Mouse (Mus musculus) hindbrain, embryonic 11.5 days (tissue): ENCODE data around the gene Bicral. TPM values are rescaled to one million over a fixed set of nuclear protein-coding genes. Genes with fewer than 3 reads are reported as not detected.

Experiments used
- ATAC-seq: fragments of 200-750 bp; cut with Nextera tagmentation; 2 replicates; pipeline ENCODE4 v1.8.0; 2017; ENCODE audit warnings: mild to moderate bottlenecking, moderate TSS enrichment, moderate library complexity; ENCODE audit not compliant: low FRiP score
- DNase-seq: peaks from one replicate; pipeline ENCODE4 v3.0.0-alpha.2; 2015; ENCODE audit warnings: low spot score
- H3K27ac ChIP-seq: fragments of 300-500 bp; sonication (generic); 2 replicates; pipeline ENCODE4 v1.5.1; 2014; ENCODE audit warnings: mild to moderate bottlenecking, low read depth, low read length
- H3K27me3 ChIP-seq: fragments of 300-500 bp; sonication (generic); 2 replicates; pipeline ENCODE4 v1.6.1; 2014; ENCODE audit warnings: mild to moderate bottlenecking, low read length, moderate library complexity, mixed read lengths; ENCODE audit not compliant: control insufficient read depth, insufficient read depth
- H3K36me3 ChIP-seq: fragments of 300-500 bp; sonication (generic); 2 replicates; pipeline ENCODE4 v1.6.1; 2014; ENCODE audit warnings: mild to moderate bottlenecking, low read length, moderate library complexity, mixed read lengths; ENCODE audit not compliant: control insufficient read depth, insufficient read depth
- H3K4me1 ChIP-seq: fragments of 300-500 bp; sonication (generic); replicated peaks from 2 replicates; pipeline ENCODE4 v1.6.1; 2014; ENCODE audit warnings: low read length, mixed read lengths; ENCODE audit not compliant: control insufficient read depth, insufficient read depth
- H3K4me2 ChIP-seq: fragments of 300-500 bp; sonication (generic); replicated peaks from 2 replicates; pipeline ENCODE4 v1.6.1; 2014; ENCODE audit warnings: mild to moderate bottlenecking, low read depth, low read length
- H3K4me3 ChIP-seq: fragments of 300-500 bp; sonication (generic); 2 replicates; pipeline ENCODE4 v1.5.1; 2014; ENCODE audit warnings: low read depth, low read length
- H3K9ac ChIP-seq: fragments of 300-500 bp; sonication (generic); 2 replicates; pipeline ENCODE4 v1.6.1; 2014; ENCODE audit warnings: low read depth, low read length
- H3K9me3 ChIP-seq: fragments of 300-500 bp; sonication (generic); 2 replicates; pipeline ENCODE4 v1.6.1; 2016; ENCODE audit warnings: low read length; ENCODE audit not compliant: control insufficient read depth
- WGBS: fragments of 180-500 bp; shearing (Covaris S2); extraction: QIAGEN DNeasy Blood & Tissue Kit; methylation state at CpG from one replicate; pipeline ENCODE4 v1.1.7; 2014; 5-methylcytosine and 5-hydroxymethylcytosine counted together
- polyA plus RNA-seq: library from polyadenylated mRNA; unstranded; fragments of >200 nt; fragmentation: Nextera tagmentation; extraction: Ambion mirVana; gene quantifications from 2 replicates; pipeline ENCODE4 v1.2.1, GENCODE M21; 2014

Bicral gene
- polyA plus RNA-seq, 1 experiment from 2014 or later = 5.5 TPM

- 96% methylated on average over 8 of the region's 8 CpGs for WGBS
- H3K36me3 ChIP-seq = no peaks in the 10 kb centered on the region
- no peak overlapping the region for H3K4me3 ChIP-seq
- H3K9ac ChIP-seq = no peak overlapping the region
- no peaks in the 10 kb centered on the region for H3K4me1 ChIP-seq
- no peaks in the 10 kb centered on the region for H3K27me3 ChIP-seq
- ATAC-seq = no peak
- no peak for DNase-seq
- no peaks in the 10 kb centered on the region for H3K9me3 ChIP-seq
- H3K27ac ChIP-seq = no peak overlapping the region
- H3K4me2 ChIP-seq = no peak overlapping the region
Measured at GRCm38 (mm10) chr17:46823091-46823490, 35.2 kb downstream of the Bicral start.

- Histone ChIP-seq H3K27me3 (no peaks in the 10 kb centered on the region), H3K27ac (no peak overlapping the region), H3K9me3 (no peaks in the 10 kb centered on the region), H3K4me1 (no peaks in the 10 kb centered on the region), H3K36me3 (no peaks in the 10 kb centered on the region), H3K4me3 (no peak overlapping the region), H3K9ac (no peak overlapping the region), H3K4me2 (no peak overlapping the region)
- 93% methylated on average over 7 of the region's 7 CpGs for WGBS
- DNase-seq (no peak), ATAC-seq (no peak)
Measured at GRCm38 (mm10) chr17:46820628-46821027, 37.7 kb downstream of the Bicral start.

GRCm38 (mm10) chr17:46817734-46818158 is 40.5 kb downstream of the Bicral start:
- Histone ChIP-seq H3K4me1 (no peaks in the 10 kb centered on the region), H3K27me3 (no peaks in the 10 kb centered on the region), H3K4me2 (no peak overlapping the region), H3K9ac (no peak overlapping the region), H3K27ac (no peak overlapping the region), H3K4me3 (no peak overlapping the region), H3K36me3 (no peaks in the 10 kb centered on the region), H3K9me3 (no peaks in the 10 kb centered on the region)
- WGBS = 87% methylated on average over 12 of the region's 12 CpGs
- DNase-seq = no peak
- ATAC-seq = no peak

- DNase-seq (no peak), ATAC-seq (no peak)
- Histone ChIP-seq H3K4me1 (no peaks in the 10 kb centered on the region), H3K4me2 (no peak overlapping the region), H3K4me3 (no peak overlapping the region), H3K27me3 (no peaks in the 10 kb centered on the region), H3K9ac (no peak overlapping the region), H3K27ac (no peak overlapping the region), H3K9me3 (no peaks in the 10 kb centered on the region), H3K36me3 (no peaks in the 10 kb centered on the region)
- WGBS = 76% methylated on average over 13 of the region's 13 CpGs
Measured at GRCm38 (mm10) chr17:46816306-46816705, 42.0 kb downstream of the Bicral start.

- 88% methylated on average over 6 of the region's 6 CpGs for WGBS
- Histone ChIP-seq H3K27me3 (no peaks in the 10 kb centered on the region), H3K4me2 (no peak overlapping the region), H3K27ac (no peak overlapping the region), H3K4me3 (no peak overlapping the region), H3K9ac (no peak overlapping the region), H3K9me3 (no peaks in the 10 kb centered on the region), H3K36me3 (no peaks in the 10 kb centered on the region), H3K4me1 (no peaks in the 10 kb centered on the region)
- ATAC-seq (no peak), DNase-seq (no peak)
Measured at GRCm38 (mm10) chr17:46814497-46814896, 43.8 kb downstream of the Bicral start.

GRCm38 (mm10) chr17:46813637-46814036 is 44.6 kb downstream of the Bicral start:
- no peaks in the 10 kb centered on the region for H3K27me3 ChIP-seq
- no peak overlapping the region for H3K9ac ChIP-seq
- H3K27ac ChIP-seq = no peak overlapping the region
- no peak for DNase-seq
- 92% methylated on average over 8 of the region's 8 CpGs for WGBS
- no peaks in the 10 kb centered on the region for H3K4me1 ChIP-seq
- no peak overlapping the region for H3K4me2 ChIP-seq
- H3K4me3 ChIP-seq = no peak overlapping the region
- H3K36me3 ChIP-seq = no peaks in the 10 kb centered on the region
- no peak for ATAC-seq
- no peaks in the 10 kb centered on the region for H3K9me3 ChIP-seq

GRCm38 (mm10) chr17:46812442-46812841 is 45.8 kb downstream of the Bicral start:
- H3K4me2 ChIP-seq = no peak overlapping the region
- no peak overlapping the region for H3K9ac ChIP-seq
- H3K27me3 ChIP-seq = no peaks in the 10 kb centered on the region
- H3K4me3 ChIP-seq = no peak overlapping the region
- H3K9me3 ChIP-seq = no peaks in the 10 kb centered on the region
- no peak for DNase-seq
- WGBS = 96% methylated on average over 1 of the region's 1 CpGs
- ATAC-seq = no peak
- no peak overlapping the region for H3K27ac ChIP-seq
- H3K4me1 ChIP-seq = no peaks in the 10 kb centered on the region
- H3K36me3 ChIP-seq = peaks cover 3% of the 10 kb centered on the region

- no peak overlapping the region for H3K27ac ChIP-seq
- H3K4me2 ChIP-seq = no peak overlapping the region
- no peak overlapping the region for H3K4me3 ChIP-seq
- H3K4me1 ChIP-seq = no peaks in the 10 kb centered on the region
- no peak for ATAC-seq
- 85% methylated on average over 3 of the region's 3 CpGs for WGBS
- no peak for DNase-seq
- no peaks in the 10 kb centered on the region for H3K27me3 ChIP-seq
- no peaks in the 10 kb centered on the region for H3K9me3 ChIP-seq
- H3K9ac ChIP-seq = no peak overlapping the region
- peaks cover 3% of the 10 kb centered on the region for H3K36me3 ChIP-seq
Measured at GRCm38 (mm10) chr17:46810672-46811071, 47.6 kb downstream of the Bicral start.

GRCm38 (mm10) chr17:46809131-46809830 is 49.0 kb downstream of the Bicral start:
- 91% methylated on average over 6 of the region's 6 CpGs for WGBS
- DNase-seq (no peak), ATAC-seq (no peak)
- no peak overlapping the region for H3K4me3 ChIP-seq
- H3K36me3 ChIP-seq = peaks cover 3% of the 10 kb centered on the region
- H3K9me3 ChIP-seq = no peaks in the 10 kb centered on the region
- no peak overlapping the region for H3K9ac ChIP-seq
- H3K4me2 ChIP-seq = no peak overlapping the region
- H3K4me1 ChIP-seq = no peaks in the 10 kb centered on the region
- no peaks in the 10 kb centered on the region for H3K27me3 ChIP-seq
- H3K27ac ChIP-seq = no peak overlapping the region
